ENCODE assay signal across 20 mouse cellular contexts in genomic region chr10:119725966-119726365, GRCm38 (mm10).
DNase-seq lines count a peak whose midpoint lies in the region; ATAC-seq and TF ChIP-seq lines count a peak whose summit lies in the region.
"Had no signal": no experiment of that assay in that cellular context is flagged by ENCODE, and none has a peak within 500 bp of the region (broad histone marks: within the 10 kb centered on the region; RNA-seq: fewer than 3 reads in every experiment).

No protein-coding gene starts in this region.

- no peaks in the 10 kb centered on the region for H3K27me3 ChIP-seq in heart, adult 2 months (ENCODE audit: control insufficient read depth, insufficient read depth, low read length)
- H3K27me3 ChIP-seq in heart, embryonic 11.5 days (ENCODE audit: control insufficient read depth, insufficient read depth, low read length): no peaks in the 10 kb centered on the region
- H3K27me3 ChIP-seq: embryonic facial prominence, embryonic 12.5 days; forebrain, embryonic 15.5 days; heart, embryonic 13.5 days; hindbrain, embryonic 13.5 days had no signal

- TF ChIP-seq POLR2A in heart, adult 2 months (IDR thresholded peaks at IDR 0.05; ENCODE audit: insufficient read depth, low read depth, low read length): no peak

- peak; percentile 27 for DNase-seq in gastrocnemius, adult 2 months
- DNase-seq in gastrocnemius, postnatal 36 days: no peak
- peak; percentile 14 to 21 for DNase-seq in heart, adult 2 months
- peak; percentile 10 for DNase-seq in kidney, postnatal 10 days
- DNase-seq in kidney, adult 8-10 months: no peak
- DNase-seq in R1 (ENCODE audit: low read depth, low spot score): peak; percentile 10
- no peak for DNase-seq in lung, postnatal 4 days
- DNase-seq: adrenal gland, postnatal 36 days; cerebellum, adult 11 months; cerebellum, adult 8-10 months; cerebellum, postnatal 14 days; embryo, embryonic 11 days; gastrocnemius, postnatal 10 days; kidney, adult 11 months had no signal

- no peaks in the 10 kb centered on the region for H3K9me3 ChIP-seq in heart, embryonic 11.5 days (replicated peaks; ENCODE audit: control insufficient read depth, low read length)
- H3K9me3 ChIP-seq: embryonic facial prominence, embryonic 12.5 days; forebrain, embryonic 15.5 days; heart, embryonic 13.5 days; hindbrain, embryonic 13.5 days had no signal

- no peaks in the 10 kb centered on the region; the same call in 1 of the 2 replicates for H3K4me1 ChIP-seq in heart, adult 2 months (ENCODE audit: control insufficient read depth, insufficient read depth, low read length)
- peaks cover 7% of the 10 kb centered on the region; the same call in 1 of the 2 replicates for H3K4me1 ChIP-seq in heart, embryonic 11.5 days (ENCODE audit: control insufficient read depth, insufficient read depth, low read length)

- intact Hi-C loops in gastrocnemius, adult 2 months (cut with DNase I): no loop called here
- intact Hi-C loops in gastrocnemius, postnatal 36 days (cut with DNase I): no loop called here
- intact Hi-C loops in heart, adult 2 months (cut with DNase I): no loop called here

- TF ChIP-seq EP300 in heart, adult 2 months (IDR thresholded peaks at IDR 0.05; ENCODE audit: insufficient read depth, low read depth, low read length): no peak

- ATAC-seq in heart, embryonic 11.5 days (replicated peaks; ENCODE audit: insufficient number of reproducible peaks, low FRiP score, low TSS enrichment): no peak
- ATAC-seq: forebrain, embryonic 15.5 days; hindbrain, postnatal 0 days had no signal

- no peaks in the 10 kb centered on the region for H3K36me3 ChIP-seq in heart, adult 2 months (ENCODE audit: control insufficient read depth, insufficient read depth, low read length)
- no peaks in the 10 kb centered on the region for H3K36me3 ChIP-seq in heart, embryonic 11.5 days (ENCODE audit: control insufficient read depth, insufficient read depth, low read length)
- H3K36me3 ChIP-seq: embryonic facial prominence, embryonic 12.5 days; forebrain, embryonic 15.5 days; heart, embryonic 13.5 days; hindbrain, embryonic 13.5 days had no signal

- no peak overlapping the region for H3K4me2 ChIP-seq in heart, embryonic 11.5 days
- H3K4me2 ChIP-seq: embryonic facial prominence, embryonic 12.5 days; forebrain, embryonic 15.5 days; heart, embryonic 13.5 days; hindbrain, embryonic 13.5 days had no signal

- H3K27ac ChIP-seq in gastrocnemius, adult 2 months: no peak overlapping the region
- H3K27ac ChIP-seq in heart, adult 2 months: no peak overlapping the region
- H3K27ac ChIP-seq in heart, embryonic 11.5 days (ENCODE audit: low read depth, low read length): no peak overlapping the region
- H3K27ac ChIP-seq: embryonic facial prominence, embryonic 12.5 days; forebrain, embryonic 15.5 days; heart, embryonic 13.5 days; hindbrain, postnatal 0 days had no signal

- H3K9ac ChIP-seq in heart, adult 2 months (ENCODE audit: low read depth, low read length): no peak overlapping the region
- H3K9ac ChIP-seq in heart, embryonic 11.5 days (ENCODE audit: low read depth, low read length): no peak overlapping the region
- H3K9ac ChIP-seq: embryonic facial prominence, embryonic 12.5 days; forebrain, embryonic 15.5 days; heart, embryonic 13.5 days; hindbrain, embryonic 13.5 days had no signal

- 72% methylated on average over 7 of the region's 7 CpGs for WGBS in heart, adult 2 months
- 73% methylated on average over 7 of the region's 7 CpGs for WGBS in heart, embryonic 11.5 days (ENCODE audit: insufficient replicate concordance)

- no peak overlapping the region for H3K4me3 ChIP-seq in gastrocnemius, adult 2 months
- no peak overlapping the region for H3K4me3 ChIP-seq in heart, adult 2 months
- no peak overlapping the region for H3K4me3 ChIP-seq in heart, embryonic 11.5 days (ENCODE audit: low read depth, low read length)
- H3K4me3 ChIP-seq: embryonic facial prominence, embryonic 12.5 days; forebrain, embryonic 15.5 days; heart, embryonic 13.5 days; hindbrain, embryonic 13.5 days had no signal

- H3K79me2 ChIP-seq in heart, adult 2 months (replicated peaks; ENCODE audit: control insufficient read depth, insufficient read depth, low read length): no peaks in the 10 kb centered on the region

- no peak for TF ChIP-seq CTCF in gastrocnemius, adult 2 months (IDR thresholded peaks at IDR 0.05)
- no peak for TF ChIP-seq CTCF in heart, adult 2 months (IDR thresholded peaks at IDR 0.05)

Comparison
In these comparisons a context has a peak if more than half of its experiments do, and no peak if none do; other contexts are left out.
1. DNase-seq: peak in gastrocnemius, adult 2 months (single experiment), heart, adult 2 months (2 of 2), kidney, postnatal 10 days (single experiment) and R1 (single experiment); none in gastrocnemius, postnatal 36 days (0 of 2), kidney, adult 8-10 months (0 of 2) and lung, postnatal 4 days (0 of 2).